Mouse (Mus musculus) yolk sac, embryonic 10.5 days (tissue): ENCODE measurements at regions not wholly inside any gene's neighbourhood (a gene's known extent, or its start where the extent isn't known, plus 50 kb on each side); places are given as distances from the start of the nearest gene placed in this dataset.

Experiments
- DNase-seq: peaks from one replicate; pipeline ENCODE4 v3.0.0-alpha.2; 2017; ENCODE audit warnings: low spot score

GRCm38 (mm10) chr1:61175239-61175638 lies 197.5 kb downstream of the Icos start:
- no peak for DNase-seq

- no peak for DNase-seq
These were observed 201.7 kb downstream of the Icos start for GRCm38 (mm10) chr1:61179461-61179860.

DNA sequence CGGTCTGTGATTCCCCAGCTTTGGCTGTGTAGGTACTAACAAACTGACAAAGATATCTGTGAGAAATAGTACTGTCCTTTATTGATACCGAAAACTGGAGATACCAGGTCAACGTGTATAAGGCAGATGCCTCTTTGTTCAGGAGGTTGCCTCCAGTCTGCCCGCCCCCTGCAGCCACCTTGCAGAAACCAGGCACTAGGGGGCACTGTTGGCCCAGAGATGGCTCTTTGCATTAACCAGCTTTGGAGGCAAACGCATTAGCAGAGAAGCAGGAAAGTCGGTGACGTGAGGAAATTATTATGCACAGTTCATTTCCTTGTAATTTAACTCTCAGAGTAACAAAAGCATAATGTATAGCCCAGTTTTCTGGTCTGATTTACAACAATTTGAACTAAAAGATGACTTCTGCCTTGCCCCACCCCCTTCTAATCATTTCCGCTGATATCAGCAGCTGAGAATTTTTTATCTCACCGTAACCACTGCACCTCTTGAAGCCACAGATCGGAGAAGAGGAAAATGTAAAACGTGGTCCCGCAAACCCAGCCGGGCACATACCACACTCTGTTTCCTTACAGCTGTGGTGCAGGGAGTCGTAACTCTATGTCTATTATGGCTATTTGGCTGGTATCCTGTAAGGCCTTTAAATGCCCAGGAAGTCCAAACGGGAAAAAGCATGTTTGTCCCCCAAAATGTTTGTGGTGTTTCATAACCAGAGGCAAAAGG lies 203.5 kb downstream of the Icos start:
- DNase-seq = peak; percentile 76

GRCm38 (mm10) chr1:61187381-61188100 lies 209.8 kb downstream of the Icos start:
- no peak for DNase-seq

DNA sequence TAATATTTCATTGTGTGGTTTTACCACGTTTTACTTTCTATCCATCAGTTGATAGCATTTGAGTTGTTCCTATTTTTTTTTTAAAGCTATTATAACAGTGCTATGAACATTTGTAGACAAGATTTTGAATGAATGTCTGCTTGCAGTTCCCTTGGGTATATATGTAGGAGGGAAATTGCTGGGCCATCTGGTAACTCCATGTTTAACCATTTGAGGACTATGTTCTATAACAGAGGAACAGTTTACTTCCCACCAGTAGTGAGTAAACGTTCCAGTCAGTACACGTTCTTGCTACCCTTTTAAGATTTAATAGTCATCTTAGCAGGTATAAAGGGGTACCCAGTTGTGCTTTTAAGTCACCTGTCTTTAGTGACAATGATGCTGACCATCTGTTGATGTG lies 213.2 kb downstream of the Icos start:
- no peak for DNase-seq

GRCm38 (mm10) chr1:61198549-61199062 lies 220.9 kb downstream of the Icos start:
- no peak for DNase-seq

DNA sequence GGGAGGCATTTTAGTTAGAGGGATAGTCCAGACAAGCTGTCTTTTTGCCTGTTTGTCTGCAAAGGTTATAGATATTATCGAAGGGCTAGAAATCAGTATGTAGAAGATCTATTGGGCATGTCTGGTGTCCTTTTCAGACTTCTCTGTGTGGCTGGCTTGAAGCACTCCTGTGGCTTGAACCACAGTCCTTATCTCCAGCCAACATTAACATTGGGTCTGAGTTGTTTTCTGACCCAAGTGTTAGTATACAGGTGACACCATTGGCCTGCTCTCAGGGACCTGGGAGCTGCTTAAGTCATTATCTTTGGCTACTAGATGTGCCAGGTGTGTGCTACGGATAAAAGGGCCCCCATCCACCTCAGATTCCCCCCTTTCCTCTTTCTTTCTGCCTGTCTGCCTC lies 223.3 kb downstream of the Icos start:
- no peak for DNase-seq

- no peak for DNase-seq
These were observed 224.4 kb downstream of the Icos start for GRCm38 (mm10) chr1:61202079-61202478.

GRCm38 (mm10) chr1:61203170-61203569 lies 225.4 kb downstream of the Icos start:
- peak; percentile 42 for DNase-seq

DNA sequence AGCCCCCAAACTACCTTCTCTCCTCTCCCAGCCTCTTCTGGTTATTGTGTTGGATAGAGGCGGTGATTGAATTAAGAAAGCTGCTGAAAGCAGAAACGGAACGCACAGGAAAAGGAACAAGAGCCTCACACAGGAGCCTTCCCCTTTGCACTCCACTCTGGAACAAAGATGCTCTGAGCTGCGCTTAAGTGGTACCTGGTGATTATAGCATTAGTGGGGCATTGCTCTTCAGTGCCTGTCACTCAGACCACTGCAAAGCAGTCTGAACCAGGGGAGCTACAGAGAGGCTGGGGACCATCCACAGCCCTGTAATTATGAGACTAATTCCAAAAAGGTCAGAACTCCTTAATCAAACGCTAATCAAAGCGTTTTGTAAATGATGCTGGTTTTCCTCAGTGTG lies 225.9 kb downstream of the Icos start:
- DNase-seq = no peak

GRCm38 (mm10) chr1:61205137-61205536 lies 227.4 kb downstream of the Icos start:
- no peak for DNase-seq

- DNase-seq = no peak
These were observed 229.2 kb downstream of the Icos start for GRCm38 (mm10) chr1:61206861-61207380.

- DNase-seq = no peak
These were observed 230.7 kb downstream of the Icos start for GRCm38 (mm10) chr1:61208386-61208785.

- no peak for DNase-seq
These were observed 243.4 kb downstream of the Icos start for GRCm38 (mm10) chr1:61221131-61221530.

GRCm38 (mm10) chr1:61228942-61229341 lies 251.2 kb downstream of the Icos start:
- DNase-seq = no peak

DNA sequence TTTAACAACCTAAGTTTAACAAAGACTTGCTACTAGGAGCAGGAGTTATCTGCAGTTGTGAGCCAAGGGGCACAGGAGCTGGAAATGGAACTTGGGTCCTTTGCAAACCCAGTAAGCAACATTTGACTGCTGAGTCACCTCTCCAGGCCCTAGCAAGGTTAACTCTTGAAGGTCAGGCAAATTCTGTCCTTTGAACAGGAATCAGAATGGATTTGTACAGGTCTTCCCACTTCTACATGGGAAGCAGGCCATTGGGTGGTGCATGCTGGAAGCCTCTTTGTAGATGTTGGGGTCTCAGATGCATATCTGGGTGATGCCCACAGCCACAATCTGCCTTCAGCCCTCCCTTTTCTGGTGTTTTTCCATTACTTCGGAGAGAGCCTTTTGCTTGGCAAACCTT lies 255.3 kb downstream of the Icos start:
- DNase-seq = no peak

DNA sequence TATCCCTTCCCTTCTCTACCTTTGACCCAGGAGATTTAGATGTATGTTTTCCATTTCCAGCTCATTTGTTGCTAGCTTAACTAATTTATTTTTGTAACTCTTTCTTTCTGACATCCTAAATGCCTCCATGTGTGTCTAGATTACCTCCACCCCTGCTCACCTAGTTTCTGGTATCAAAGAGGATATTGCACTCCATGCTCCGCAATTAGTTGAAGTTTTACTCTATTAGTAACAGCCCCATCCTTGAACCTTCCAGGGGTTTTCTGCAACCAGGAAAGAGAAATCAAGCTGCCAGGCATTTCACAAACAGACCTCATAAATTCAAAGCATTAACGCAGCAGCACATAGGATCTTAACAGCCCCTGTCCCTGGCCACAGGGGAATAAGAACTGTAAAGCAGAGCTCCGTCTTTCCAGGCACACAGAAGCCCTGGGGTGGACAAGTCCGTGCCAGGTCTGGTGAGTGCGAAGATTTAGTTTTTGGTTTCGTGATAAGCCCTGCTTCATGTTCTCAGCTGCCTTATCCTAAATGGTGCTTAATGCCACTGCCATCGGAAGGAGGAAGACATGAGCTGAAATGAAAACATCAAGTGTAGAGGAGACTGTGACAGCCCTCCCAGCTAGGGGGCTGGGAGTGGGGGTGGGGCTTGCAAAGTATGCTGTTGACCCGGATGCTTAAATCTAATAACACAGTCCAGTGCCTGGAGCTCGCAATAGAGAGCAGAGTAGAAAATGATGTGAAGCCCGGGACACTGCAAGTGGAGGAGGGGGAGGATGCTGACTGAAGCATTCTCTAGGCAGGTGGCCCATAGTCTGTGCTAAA lies 256.0 kb downstream of the Icos start:
- DNase-seq = peak; percentile 32

- DNase-seq = no peak
These were observed 256.6 kb downstream of the Icos start for GRCm38 (mm10) chr1:61234298-61234682.

GRCm38 (mm10) chr1:61236511-61236910 lies 258.8 kb downstream of the Icos start:
- no peak for DNase-seq

- no peak for DNase-seq
These were observed 260.9 kb downstream of the Icos start for GRCm38 (mm10) chr1:61238668-61239067.

DNA sequence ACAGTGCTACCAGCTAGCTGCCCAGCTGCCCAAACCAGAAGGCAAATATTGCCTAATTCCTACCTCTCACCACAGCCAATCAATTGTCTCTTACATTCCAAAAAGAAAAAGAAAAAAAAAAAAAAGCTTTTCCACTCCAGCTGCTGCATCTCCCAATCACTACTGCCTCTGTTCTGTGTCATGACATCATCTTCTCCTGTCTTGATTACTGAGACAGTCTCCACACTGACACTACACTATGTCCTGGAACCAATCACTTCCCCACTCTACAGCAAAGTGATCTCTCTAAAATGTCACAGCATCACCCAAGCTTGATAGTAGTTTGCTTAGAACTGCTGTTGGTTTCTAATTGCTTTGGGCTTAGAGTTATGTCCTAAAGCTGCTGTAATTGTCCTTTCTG lies 279.8 kb downstream of the Icos start:
- no peak for DNase-seq

DNA sequence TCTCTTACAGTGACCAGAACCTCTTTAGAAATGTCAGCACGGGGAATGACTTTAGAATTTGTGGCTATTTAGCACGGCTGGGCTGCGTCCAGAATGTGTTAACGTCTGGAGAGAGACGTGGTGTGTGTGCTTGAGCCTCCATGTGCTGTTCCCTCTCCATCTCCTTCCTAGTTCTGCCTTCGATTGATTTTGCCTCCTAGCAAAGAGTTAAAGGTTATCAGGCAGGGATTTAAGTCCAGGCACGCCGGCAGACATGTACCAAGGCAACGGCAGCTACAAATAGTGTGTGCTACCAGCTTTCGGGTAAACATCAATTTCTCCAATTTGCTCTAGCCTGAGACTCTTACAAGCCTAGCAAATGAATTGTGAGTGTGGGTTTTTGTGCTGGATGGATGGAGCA lies 285.7 kb downstream of the Icos start:
- DNase-seq = peak; percentile 49
